Mouse (Mus musculus) neural tube, embryonic 15.5 days (tissue): Measurements from ENCODE around the gene Adgra3. TPM values are rescaled to one million over a fixed set of nuclear protein-coding genes. Genes with fewer than 3 reads are reported as not detected.

ENCODE experiments used
- ATAC-seq: fragments of 200-750 bp; cut with Nextera tagmentation; 2 replicates; pipeline ENCODE4 v1.8.0; 2017; ENCODE audit warnings: mild to moderate bottlenecking, moderate TSS enrichment, moderate library complexity; ENCODE audit not compliant: low FRiP score
- H3K27ac ChIP-seq: fragments of 300-500 bp; sonication (generic); replicated peaks from 2 replicates; pipeline ENCODE4 v1.5.1; 2015; ENCODE audit warnings: mild to moderate bottlenecking, inconsistent platforms
- H3K27me3 ChIP-seq: fragments of 300-500 bp; sonication (generic); replicated peaks from 2 replicates; pipeline ENCODE4 v1.6.1; 2015; ENCODE audit warnings: inconsistent platforms
- H3K36me3 ChIP-seq: fragments of 300-500 bp; sonication (generic); 2 replicates; pipeline ENCODE4 v1.6.1; 2015; ENCODE audit warnings: inconsistent platforms
- H3K4me1 ChIP-seq: fragments of 300-500 bp; sonication (generic); 2 replicates; pipeline ENCODE4 v1.6.1; 2015; ENCODE audit warnings: inconsistent platforms
- H3K4me2 ChIP-seq: fragments of 300-500 bp; sonication (generic); 2 replicates; pipeline ENCODE4 v1.6.1; 2015; ENCODE audit warnings: inconsistent platforms, mild to moderate bottlenecking, moderate library complexity
- H3K4me3 ChIP-seq: fragments of 300-500 bp; sonication (generic); replicated peaks from 2 replicates; pipeline ENCODE4 v1.5.1; 2015; ENCODE audit warnings: mild to moderate bottlenecking, inconsistent platforms
- H3K9ac ChIP-seq: fragments of 300-500 bp; sonication (generic); replicated peaks from 2 replicates; pipeline ENCODE4 v1.6.1; 2015; ENCODE audit warnings: mild to moderate bottlenecking, inconsistent platforms
- H3K9me3 ChIP-seq: fragments of 300-500 bp; sonication (generic); replicated peaks from 2 replicates; pipeline ENCODE4 v1.6.1; 2016; ENCODE audit warnings: inconsistent platforms
- WGBS: fragments of 180-500 bp; shearing (Covaris S2); methylation state at CpG from one replicate; pipeline ENCODE4 v1.1.7; 2015; ENCODE audit warnings: mixed read lengths; 5-methylcytosine and 5-hydroxymethylcytosine counted together
- polyA plus RNA-seq: library from polyadenylated mRNA; unstranded; fragments of >200 nt; fragmentation: Nextera tagmentation; extraction: Ambion mirVana; gene quantifications from 2 replicates; pipeline ENCODE4 v1.2.1, GENCODE M21; 2015

Gene Adgra3
- polyA plus RNA-seq, 1 experiment from 2014 or later: 12.1 TPM

DNA sequence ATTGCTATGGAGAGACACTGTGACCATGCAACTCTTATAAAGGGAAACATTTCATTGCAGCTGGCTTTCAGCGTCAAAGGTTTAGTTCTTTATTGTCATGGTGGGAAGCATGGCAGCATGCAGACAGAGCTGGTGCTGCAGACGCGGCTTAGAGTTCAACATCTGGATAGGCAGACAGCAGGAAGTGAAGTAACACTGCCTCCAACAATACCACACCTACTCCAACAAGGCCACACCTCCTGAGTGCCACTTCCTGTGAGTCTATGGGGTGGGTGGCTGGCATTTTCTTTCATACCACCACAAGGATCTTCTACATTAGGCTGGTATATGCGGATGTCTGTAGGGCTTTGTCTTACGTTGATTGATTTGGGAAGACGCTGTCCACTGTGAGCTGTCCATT lies 29.1 kb downstream of the Adgra3 start:
- Histone ChIP-seq H3K36me3 (no peaks in the 10 kb centered on the region), H3K4me3 (no peak overlapping the region), H3K27me3 (no peaks in the 10 kb centered on the region), H3K27ac (no peak overlapping the region), H3K4me2 (no peak overlapping the region), H3K9me3 (no peaks in the 10 kb centered on the region), H3K4me1 (peaks cover 23% of the 10 kb centered on the region), H3K9ac (no peak overlapping the region)
- 80% methylated on average over 6 of the region's 6 CpGs for WGBS
- no peak for ATAC-seq

DNA sequence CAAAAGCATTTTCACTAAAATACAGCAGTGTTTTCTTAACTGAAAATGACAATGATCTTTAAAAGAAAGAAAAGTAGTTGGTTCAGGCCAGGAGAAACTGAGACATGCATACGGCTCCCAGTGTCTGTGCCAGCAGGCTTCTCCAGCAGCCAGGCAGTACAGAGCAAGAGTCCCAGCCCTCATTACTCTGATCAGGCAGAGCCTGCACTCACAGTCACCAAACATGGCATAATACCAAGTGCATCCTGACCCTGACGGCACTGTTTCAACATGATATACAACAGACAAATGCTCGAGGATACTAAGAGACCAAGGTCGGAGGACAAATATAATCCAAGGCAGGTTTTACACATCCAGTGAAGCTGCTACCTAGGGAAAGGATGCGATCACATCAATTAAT lies 31.2 kb downstream of the Adgra3 start:
- no peak for ATAC-seq
- peaks cover 18% of the 10 kb centered on the region for H3K4me1 ChIP-seq
- no peaks in the 10 kb centered on the region for H3K9me3 ChIP-seq
- no peak overlapping the region for H3K4me2 ChIP-seq
- WGBS: 46% methylated on average over 5 of the region's 5 CpGs
- no peak overlapping the region for H3K9ac ChIP-seq
- no peaks in the 10 kb centered on the region for H3K27me3 ChIP-seq
- no peaks in the 10 kb centered on the region for H3K36me3 ChIP-seq
- no peak overlapping the region for H3K27ac ChIP-seq
- no peak overlapping the region for H3K4me3 ChIP-seq

DNA sequence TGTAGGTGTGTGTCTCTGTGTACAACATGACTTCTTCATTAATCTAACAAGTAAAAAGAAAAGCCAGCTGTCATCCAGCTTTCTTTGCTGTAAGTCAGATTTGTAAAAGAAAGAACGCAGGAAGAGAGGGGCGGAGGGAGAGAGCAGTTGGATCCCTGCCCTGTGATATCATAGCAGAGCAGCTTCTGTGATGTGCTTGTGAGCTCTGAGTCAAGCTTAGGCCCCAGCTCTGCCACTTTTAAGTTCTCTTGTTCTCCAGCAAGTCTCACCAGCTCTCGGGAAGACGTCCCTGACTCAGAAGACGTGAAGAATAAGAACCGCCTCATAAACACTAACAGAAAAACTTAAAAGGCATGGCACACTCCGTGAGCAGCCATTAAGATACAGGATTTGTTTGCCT lies 31.8 kb downstream of the Adgra3 start:
- H3K4me2 ChIP-seq: no peak overlapping the region
- H3K4me3 ChIP-seq: no peak overlapping the region
- H3K9ac ChIP-seq: no peak overlapping the region
- peaks cover 15% of the 10 kb centered on the region for H3K4me1 ChIP-seq
- WGBS: 46% methylated on average over 7 of the region's 7 CpGs
- no peak for ATAC-seq
- H3K27ac ChIP-seq: no peak overlapping the region
- H3K9me3 ChIP-seq: no peaks in the 10 kb centered on the region
- H3K27me3 ChIP-seq: no peaks in the 10 kb centered on the region
- no peaks in the 10 kb centered on the region for H3K36me3 ChIP-seq

DNA sequence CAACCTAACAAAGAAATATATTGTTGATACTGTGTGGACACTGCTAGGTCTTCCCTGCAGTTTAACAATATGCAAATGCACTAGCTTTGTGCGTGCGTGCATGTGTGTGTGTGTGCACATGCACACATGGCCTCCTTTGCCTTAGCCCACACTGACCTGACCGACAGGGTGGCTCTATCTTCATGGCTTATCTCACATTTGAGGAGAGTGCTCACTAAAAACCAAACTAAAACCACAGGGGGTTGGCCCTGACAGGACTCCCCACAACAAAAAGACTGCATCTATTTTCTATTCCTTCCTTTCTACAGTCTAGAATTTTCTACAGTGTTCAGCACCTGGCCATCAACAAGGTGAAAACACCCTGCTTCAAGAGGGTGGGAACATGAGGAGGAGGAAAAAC lies 32.7 kb downstream of the Adgra3 start:
- Histone ChIP-seq H3K4me3 (no peak overlapping the region), H3K27me3 (no peaks in the 10 kb centered on the region), H3K9me3 (no peaks in the 10 kb centered on the region), H3K27ac (no peak overlapping the region), H3K4me2 (no peak overlapping the region), H3K36me3 (no peaks in the 10 kb centered on the region), H3K9ac (no peak overlapping the region), H3K4me1 (peaks cover 14% of the 10 kb centered on the region)
- ATAC-seq: no peak
- 80% methylated on average over 3 of the region's 3 CpGs for WGBS

DNA sequence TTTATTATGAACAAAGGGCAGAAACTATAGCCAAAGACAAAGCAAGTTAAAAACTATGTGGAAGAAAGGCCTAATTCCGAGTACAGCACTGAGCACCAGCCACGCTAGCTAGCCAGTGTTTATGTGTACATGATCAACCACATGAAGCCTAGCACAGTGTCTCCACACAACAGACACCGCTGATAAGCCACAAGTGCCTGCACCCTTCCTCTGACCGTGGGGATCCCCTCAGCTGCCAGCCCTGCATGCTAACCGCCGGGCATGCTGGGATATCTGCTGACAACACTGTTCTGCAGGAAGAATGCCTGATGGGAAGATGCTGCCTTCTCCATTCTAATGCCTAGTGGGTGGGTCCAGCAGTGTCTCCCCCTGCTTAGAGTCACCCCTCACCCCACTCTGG lies 34.7 kb downstream of the Adgra3 start:
- H3K9ac ChIP-seq: no peak overlapping the region
- H3K4me3 ChIP-seq: no peak overlapping the region
- H3K9me3 ChIP-seq: no peaks in the 10 kb centered on the region
- H3K27me3 ChIP-seq: no peaks in the 10 kb centered on the region
- H3K4me2 ChIP-seq: no peak overlapping the region
- no peak for ATAC-seq
- no peaks in the 10 kb centered on the region for H3K36me3 ChIP-seq
- H3K27ac ChIP-seq: no peak overlapping the region
- 90% methylated on average over 6 of the region's 6 CpGs for WGBS
- peaks cover 14% of the 10 kb centered on the region for H3K4me1 ChIP-seq

DNA sequence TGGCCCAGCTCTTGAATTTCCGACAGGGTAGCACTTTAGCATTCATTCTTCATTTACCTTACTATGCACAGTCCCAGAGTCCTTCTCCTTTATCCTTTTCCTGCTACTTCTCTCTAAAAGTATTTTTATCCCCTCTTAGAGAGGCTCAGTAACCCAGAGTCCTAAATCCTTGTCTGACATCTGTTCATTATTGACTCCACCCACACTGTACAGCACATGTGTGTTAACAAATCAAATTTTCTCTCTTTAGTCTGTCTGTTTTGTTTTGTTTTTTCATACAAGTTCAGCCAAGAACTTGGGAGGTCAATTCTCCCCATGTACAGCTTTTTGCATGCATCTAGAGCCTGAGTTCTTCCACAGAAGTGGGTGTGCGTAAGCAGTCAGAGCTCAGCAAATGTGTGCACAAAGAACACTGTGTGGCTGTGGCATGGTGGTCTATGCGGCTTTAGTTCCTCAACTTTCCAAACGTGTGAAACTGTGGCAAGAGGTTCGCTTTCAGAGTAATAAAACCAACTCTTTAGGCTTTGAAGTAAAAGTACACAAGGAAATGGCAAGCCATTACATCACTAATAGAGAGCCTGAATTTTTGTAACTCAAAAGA lies 42.7 kb downstream of the Adgra3 start:
- 70% methylated on average over 5 of the region's 5 CpGs for WGBS

DNA sequence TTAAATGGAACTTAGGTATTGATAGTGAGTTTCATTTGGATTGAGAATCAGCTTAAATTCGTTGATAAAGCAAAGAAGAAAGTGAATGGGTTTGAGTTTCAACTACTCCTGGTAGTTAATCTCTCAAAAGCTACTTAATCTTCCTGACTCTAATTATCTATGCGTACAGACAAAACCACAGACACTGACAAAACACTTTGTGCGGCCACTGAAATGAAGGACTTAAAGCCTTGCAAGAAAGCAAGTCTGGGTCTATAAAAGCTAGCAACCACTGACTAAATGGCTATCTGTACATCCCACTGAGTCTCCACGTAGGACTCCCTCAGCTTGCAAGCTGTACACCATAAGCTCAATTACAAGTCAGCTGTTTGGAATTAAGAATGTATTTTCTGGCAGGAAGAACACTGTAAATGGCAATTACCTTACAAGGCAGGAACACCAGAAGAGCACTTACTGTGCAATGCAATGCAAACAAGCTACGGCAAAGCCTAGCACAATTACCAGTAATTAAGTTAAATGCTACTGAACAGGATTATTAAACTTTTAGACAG lies 43.6 kb downstream of the Adgra3 start:
- 0 out of 2 replicates have a peak, but pooled peaks have one; percentile 41 for ATAC-seq
- 34% methylated on average over 5 of the region's 5 CpGs for WGBS

More for the DNA sequence above, 42.7 kb downstream of the Adgra3 start:
- Histone ChIP-seq H3K36me3 (no peaks in the 10 kb centered on the region), H3K4me2 (no peak overlapping the region), H3K27me3 (no peaks in the 10 kb centered on the region), H3K27ac (0 out of 2 replicates have a peak overlapping the region, but pooled peaks have one; percentile 15), H3K9me3 (no peaks in the 10 kb centered on the region), H3K9ac (no peak overlapping the region), H3K4me1 (0 out of 2 replicates have a peak, but pooled peaks cover 10% of the 10 kb centered on the region), H3K4me3 (no peak overlapping the region)
- ATAC-seq: no peak

DNA sequence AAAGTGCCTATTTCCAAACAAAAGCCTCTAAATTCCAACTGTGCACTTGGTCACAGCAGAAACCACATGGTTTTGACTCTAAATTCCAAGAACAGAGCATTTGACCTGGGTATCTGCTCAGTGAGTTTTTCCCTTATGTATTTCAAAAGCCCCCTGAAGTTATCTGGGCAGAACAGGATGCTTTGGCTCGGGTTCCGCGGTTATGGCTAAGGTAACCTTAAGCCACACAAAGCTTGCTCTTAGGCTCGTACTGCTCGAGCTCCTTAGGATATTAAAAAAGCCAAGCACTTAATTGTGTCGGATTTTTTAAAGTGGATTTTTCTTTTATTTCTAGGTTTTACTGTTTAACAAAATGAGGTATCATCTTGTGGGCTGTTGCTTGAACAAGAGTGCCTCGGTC lies 44.1 kb downstream of the Adgra3 start:
- H3K4me3 ChIP-seq: no peak overlapping the region
- no peaks in the 10 kb centered on the region for H3K27me3 ChIP-seq
- peak; percentile 55; the same call in 1 of the 2 replicates for ATAC-seq
- H3K36me3 ChIP-seq: no peaks in the 10 kb centered on the region
- 70% methylated on average over 7 of the region's 7 CpGs for WGBS
- H3K27ac ChIP-seq: no peak overlapping the region
- no peak overlapping the region for H3K9ac ChIP-seq
- H3K4me1 ChIP-seq: 0 out of 2 replicates have a peak, but pooled peaks cover 10% of the 10 kb centered on the region
- H3K4me2 ChIP-seq: no peak overlapping the region
- H3K9me3 ChIP-seq: no peaks in the 10 kb centered on the region

More for the DNA sequence above, 43.6 kb downstream of the Adgra3 start:
- Histone ChIP-seq H3K27me3 (no peaks in the 10 kb centered on the region), H3K4me3 (no peak overlapping the region), H3K4me2 (no peak overlapping the region), H3K9ac (no peak overlapping the region), H3K36me3 (no peaks in the 10 kb centered on the region), H3K4me1 (0 out of 2 replicates have a peak, but pooled peaks cover 10% of the 10 kb centered on the region), H3K27ac (no peak overlapping the region), H3K9me3 (no peaks in the 10 kb centered on the region)

DNA sequence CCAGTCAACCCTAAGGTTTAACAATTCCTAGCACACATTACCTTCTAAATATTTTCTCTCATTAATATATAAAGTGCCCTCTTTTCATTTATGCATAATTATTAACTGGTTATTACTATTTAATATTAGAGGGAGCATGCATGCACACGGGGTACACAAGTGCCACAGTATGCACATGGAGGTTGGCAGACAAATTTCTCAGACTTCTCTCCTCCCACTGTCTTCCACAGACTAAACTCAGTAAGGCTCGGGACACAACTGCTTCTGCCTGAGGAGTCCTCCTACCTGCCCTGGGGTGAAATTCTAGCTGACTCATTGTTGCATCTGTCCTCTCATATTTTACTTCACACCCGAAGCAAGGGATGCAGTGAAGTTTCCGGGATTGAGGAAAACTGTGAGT lies 44.8 kb downstream of the Adgra3 start:
- Histone ChIP-seq H3K27me3 (no peaks in the 10 kb centered on the region), H3K27ac (no peak overlapping the region), H3K36me3 (no peaks in the 10 kb centered on the region), H3K9me3 (no peaks in the 10 kb centered on the region), H3K4me3 (no peak overlapping the region), H3K9ac (no peak overlapping the region), H3K4me1 (0 out of 2 replicates have a peak, but pooled peaks cover 10% of the 10 kb centered on the region), H3K4me2 (no peak overlapping the region)
- 84% methylated on average over 4 of the region's 4 CpGs for WGBS
- ATAC-seq: no peak

DNA sequence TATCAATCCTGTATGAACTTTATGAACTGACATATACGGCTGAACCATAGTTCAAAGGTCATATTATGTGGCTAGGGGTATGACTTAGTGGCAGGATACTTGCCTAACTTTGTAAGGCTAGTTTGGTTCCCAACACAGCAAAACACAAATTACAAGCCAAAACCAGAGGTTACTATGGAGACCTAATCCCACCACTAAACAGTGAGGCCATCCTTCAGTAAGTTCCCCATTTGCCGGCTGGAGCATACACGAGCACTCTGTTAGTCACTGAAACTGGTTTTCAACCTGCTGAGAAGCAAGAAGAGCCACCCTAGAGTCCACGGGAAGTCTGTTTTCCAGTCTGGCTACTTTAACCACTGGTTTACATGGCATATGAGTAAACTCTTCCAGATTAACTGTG lies 50.0 kb downstream of the Adgra3 start:
- ATAC-seq: no peak
- no peaks in the 10 kb centered on the region for H3K4me1 ChIP-seq
- no peak overlapping the region for H3K4me3 ChIP-seq
- 68% methylated on average over 4 of the region's 4 CpGs for WGBS
- no peak overlapping the region for H3K27ac ChIP-seq
- no peaks in the 10 kb centered on the region for H3K9me3 ChIP-seq
- H3K4me2 ChIP-seq: no peak overlapping the region
- H3K27me3 ChIP-seq: no peaks in the 10 kb centered on the region
- H3K9ac ChIP-seq: no peak overlapping the region
- H3K36me3 ChIP-seq: no peaks in the 10 kb centered on the region; the same call in 1 of the 2 replicates

DNA sequence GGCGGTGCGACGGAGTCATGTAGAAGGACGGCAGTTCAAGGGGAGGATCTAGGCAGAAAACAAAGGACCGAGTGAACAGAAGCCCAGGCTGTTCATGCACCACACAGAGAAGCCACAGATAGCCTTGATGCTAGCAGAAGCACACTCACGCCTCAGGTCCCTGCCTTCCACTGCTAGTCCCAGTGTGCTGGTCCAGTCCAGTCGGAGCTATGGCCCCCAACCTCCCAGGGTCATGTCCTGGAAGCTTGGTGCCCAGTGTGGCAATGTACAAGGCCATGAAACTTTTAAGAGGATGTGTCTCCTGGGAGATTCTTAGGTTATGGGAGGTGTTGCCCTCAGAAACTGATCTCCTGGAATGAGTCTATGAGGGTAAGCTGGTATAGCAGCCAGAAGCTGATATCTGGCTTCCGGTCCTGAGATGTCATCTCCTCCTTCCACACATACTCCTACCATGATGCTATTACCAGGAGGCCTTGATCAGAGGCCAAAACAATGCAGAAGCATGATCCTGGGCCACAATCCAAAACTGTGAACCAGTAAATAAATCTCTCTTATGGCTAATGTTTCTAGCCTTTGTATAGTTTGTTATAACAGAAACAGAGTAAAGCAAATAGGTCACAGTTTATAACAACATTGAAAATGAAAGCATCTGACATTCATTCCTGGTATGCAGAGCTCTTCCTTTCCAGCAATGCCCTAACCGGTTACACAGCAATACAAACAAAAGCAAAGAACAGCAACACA lies 51.7 kb downstream of the Adgra3 start:
- H3K27me3 ChIP-seq: no peaks in the 10 kb centered on the region
- H3K4me2 ChIP-seq: no peak overlapping the region
- H3K9ac ChIP-seq: no peak overlapping the region
- no peaks in the 10 kb centered on the region for H3K4me1 ChIP-seq
- 85% methylated on average over 9 of the region's 9 CpGs for WGBS
- ATAC-seq: no peak
- no peak overlapping the region for H3K27ac ChIP-seq
- no peaks in the 10 kb centered on the region; the same call in 1 of the 2 replicates for H3K36me3 ChIP-seq
- no peaks in the 10 kb centered on the region for H3K9me3 ChIP-seq
- H3K4me3 ChIP-seq: no peak overlapping the region

DNA sequence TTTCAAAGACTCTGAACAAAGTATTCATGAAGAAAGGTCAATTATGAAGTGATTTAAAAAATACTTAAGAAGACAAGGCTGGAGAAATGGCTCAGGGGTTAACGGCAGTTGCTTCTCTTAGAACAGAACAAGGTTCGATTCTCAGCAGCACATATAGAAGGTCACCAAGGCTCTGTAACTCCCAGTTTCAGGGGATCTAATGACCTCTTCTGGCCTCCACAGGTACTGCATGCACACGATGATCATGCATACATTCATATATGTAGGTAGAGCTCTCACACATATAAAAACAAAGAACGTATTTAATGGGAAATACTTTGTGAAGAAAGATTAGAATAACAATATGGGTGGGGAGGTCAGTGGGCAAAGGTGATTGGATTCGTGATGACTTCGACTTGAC lies 56.5 kb downstream of the Adgra3 start:
- WGBS: 89% methylated on average over 6 of the region's 6 CpGs
- Histone ChIP-seq H3K4me3 (no peak overlapping the region), H3K27ac (no peak overlapping the region), H3K4me2 (no peak overlapping the region), H3K9me3 (no peaks in the 10 kb centered on the region), H3K4me1 (no peaks in the 10 kb centered on the region), H3K27me3 (no peaks in the 10 kb centered on the region), H3K9ac (no peak overlapping the region), H3K36me3 (no peaks in the 10 kb centered on the region; the same call in 1 of the 2 replicates)
- no peak for ATAC-seq
